Mouse (Mus musculus) MEL (cell line): Measurements from ENCODE around the gene Ap4e1.

Source experiments
- CHD1 ChIP-seq: IDR thresholded peaks from 2 replicates; pipeline ENCODE4 v1.6.1; 2012; ENCODE audit warnings: low read depth, mild to moderate bottlenecking, inconsistent platforms, low read length, improper control_type of control experiment
- CHD2 ChIP-seq: IDR thresholded peaks from 2 replicates; pipeline ENCODE4 v1.6.1; 2011; ENCODE audit warnings: low read length, improper control_type of control experiment
- CTCF ChIP-seq, 3 experiments: IDR thresholded peaks in 2 of 3; conservative IDR thresholded peaks in 1 of 3; 2 replicates each; pipeline ENCODE4 v1.5.1; 2011 to 2012; ENCODE audit warnings: low read length in 3 of 3, low read depth in 2 of 3, mild to moderate bottlenecking in 2 of 3, improper control_type of control experiment in 1 of 3, inconsistent platforms in 1 of 3, mixed read lengths in 1 of 3, moderate library complexity in 1 of 3; ENCODE audit not compliant: control insufficient read depth in 1 of 3, insufficient read depth in 1 of 3, poor library complexity in 1 of 3, severe bottlenecking in 1 of 3
- E2F4 ChIP-seq: IDR thresholded peaks from 2 replicates; pipeline ENCODE4 v1.6.1; 2011; ENCODE audit warnings: low read depth, low read length, improper control_type of control experiment, borderline replicate concordance
- EP300 ChIP-seq, 2 experiments: IDR thresholded peaks; 2 replicates each; pipeline ENCODE4 v1.6.1; 2011; ENCODE audit warnings: improper control_type of control experiment in 2 of 2, low read length in 2 of 2, low read depth in 1 of 2, mild to moderate bottlenecking in 1 of 2
- ETS1 ChIP-seq: IDR thresholded peaks from 2 replicates; pipeline ENCODE4 v1.6.1; 2012; ENCODE audit warnings: low read depth, mild to moderate bottlenecking, inconsistent platforms, low read length, improper control_type of control experiment, moderate library complexity
- GABPA ChIP-seq: IDR thresholded peaks from 2 replicates; pipeline ENCODE4 v1.6.1; 2012; ENCODE audit warnings: low read depth, mild to moderate bottlenecking, inconsistent platforms, low read length, improper control_type of control experiment, moderate library complexity
- GATA1 ChIP-seq: IDR thresholded peaks from 2 replicates; pipeline ENCODE4 v1.6.1; 2011; ENCODE audit warnings: low read depth, low read length, improper control_type of control experiment
- JUND ChIP-seq: IDR thresholded peaks from 2 replicates; pipeline ENCODE4 v1.6.1; 2011; ENCODE audit warnings: low read depth, mild to moderate bottlenecking, improper control_type of control experiment, low read length
- MAX ChIP-seq: IDR thresholded peaks from 2 replicates; pipeline ENCODE4 v1.6.1; 2011; ENCODE audit warnings: low read length, improper control_type of control experiment
- POLR2A ChIP-seq, 2 experiments: IDR thresholded peaks; 2 replicates each; pipeline ENCODE4 v1.6.1; 2011 to 2012; ENCODE audit warnings: low read length in 2 of 2, mild to moderate bottlenecking in 2 of 2, control low read depth in 1 of 2, improper control_type of control experiment in 1 of 2, low read depth in 1 of 2, moderate library complexity in 1 of 2; ENCODE audit not compliant: control insufficient read depth in 1 of 2, insufficient read depth in 1 of 2, poor library complexity in 1 of 2
- POLR2AphosphoS5 ChIP-seq: IDR thresholded peaks from 2 replicates; pipeline ENCODE4 v1.6.1; 2012; ENCODE audit warnings: low read depth, borderline replicate concordance, mild to moderate bottlenecking, inconsistent platforms, low read length, moderate library complexity, mixed read lengths
- UBTF ChIP-seq: IDR thresholded peaks from 2 replicates; pipeline ENCODE4 v1.6.1; 2012; ENCODE audit warnings: low read depth, mild to moderate bottlenecking, inconsistent platforms, low read length, improper control_type of control experiment, moderate library complexity, borderline replicate concordance; ENCODE audit not compliant: insufficient read depth
- ZNF384 ChIP-seq: IDR thresholded peaks from 2 replicates; pipeline ENCODE4 v1.6.1; 2012; ENCODE audit warnings: low read depth, mild to moderate bottlenecking, inconsistent platforms, low read length, improper control_type of control experiment

DNA sequence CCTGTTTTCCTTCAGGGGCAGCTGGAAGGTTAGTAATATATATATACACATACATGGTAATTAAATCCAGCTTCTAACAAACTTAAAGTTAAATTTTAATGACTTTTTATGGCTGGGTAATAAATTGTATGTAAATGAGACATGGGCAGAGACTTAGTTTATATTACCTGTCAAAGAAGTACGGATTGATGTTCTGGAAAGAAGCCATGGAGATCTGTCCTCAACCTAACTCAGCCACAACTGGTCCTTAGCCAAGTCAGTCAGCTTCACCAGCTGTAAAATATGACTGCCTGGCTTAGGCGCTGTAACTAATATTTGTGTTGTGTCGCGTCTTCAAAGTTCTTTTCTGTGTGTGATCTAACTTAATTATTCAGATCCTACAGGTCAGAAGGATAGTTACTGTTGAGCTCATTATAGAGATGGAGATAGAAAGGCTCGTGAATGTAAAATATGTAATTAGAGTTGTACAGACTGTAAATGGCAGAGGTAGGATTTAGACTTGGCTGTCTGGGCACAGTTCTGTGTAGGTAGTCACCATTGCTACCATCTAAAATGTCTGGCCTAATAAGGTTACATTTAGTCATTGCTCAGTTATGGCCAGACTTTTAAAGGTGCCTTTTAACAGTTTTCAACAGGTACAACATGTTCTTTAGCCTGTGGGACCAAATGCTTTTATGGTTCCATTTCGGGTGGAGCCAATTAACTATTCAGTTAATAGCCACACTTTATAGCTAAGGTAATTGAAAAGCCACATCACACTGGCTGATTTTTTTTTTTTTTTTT is 13.9 kb upstream of the Ap4e1 start:
- TF ChIP-seq ETS1 (no peak), POLR2A (IDR thresholded peaks at IDR 0.05; ENCODE audit: control insufficient read depth in 1 of 2, insufficient read depth in 1 of 2, low read depth in 1 of 2, low read length in 2 of 2, poor library complexity in 1 of 2) (no peak), UBTF (no peak), CHD1 (no peak), CTCF (IDR thresholded peaks at IDR 0.05 in 2 of 3, conservative IDR thresholded peaks at IDR 0.05 in 1 of 3; ENCODE audit: control insufficient read depth in 1 of 3, insufficient read depth in 1 of 3, low read depth in 2 of 3, low read length in 3 of 3, poor library complexity in 1 of 3, severe bottlenecking in 1 of 3) (no peak), GATA1 (no peak), EP300 (IDR thresholded peaks at IDR 0.05; ENCODE audit: low read depth in 1 of 2, low read length in 2 of 2) (no peak), GABPA (no peak), MAX (no peak), CHD2 (no peak), ZNF384 (0 out of 2 replicates have a peak, but pooled peaks have one; percentile 2), JUND (no peak), POLR2AphosphoS5 (no peak), E2F4 (no peak)
